ENCODE assay signal across 8 mouse cellular contexts in genomic region chr5:135257559-135257958, GRCm38 (mm10). TPM values are rescaled to one million over a fixed set of nuclear protein-coding genes. Genes with fewer than 3 reads are reported as not detected.
DNase-seq lines count a peak whose midpoint lies in the region; ATAC-seq and TF ChIP-seq lines count a peak whose summit lies in the region.
"Had no signal": no experiment of that assay in that cellular context is flagged by ENCODE, and none has a peak within 500 bp of the region (broad histone marks: within the 10 kb centered on the region; RNA-seq: fewer than 3 reads in every experiment).

No protein-coding gene starts in this region.

- peak; percentile 14 for DNase-seq in lung, postnatal 36 days
- DNase-seq in lung, adult 18-20 months = no peak
- no peak for DNase-seq in hindbrain, embryonic 14.5 days (ENCODE audit: low spot score)
- DNase-seq in left cerebral cortex, postnatal 36 days (ENCODE audit: low spot score in 2 of 2) = no peak
- DNase-seq: cerebellum, adult 9-11 months had no signal

- H3K27ac ChIP-seq in embryonic facial prominence, embryonic 13.5 days = peak overlapping the region; percentile 96
- peak overlapping the region; percentile 65 for H3K27ac ChIP-seq in hindbrain, embryonic 14.5 days
- H3K27ac ChIP-seq in testis, adult 2 months (ENCODE audit: control insufficient read depth, insufficient read depth, low read depth, low read length) = no peak overlapping the region

- H3K9ac ChIP-seq in embryonic facial prominence, embryonic 13.5 days = no peak overlapping the region
- H3K9ac ChIP-seq in hindbrain, embryonic 14.5 days = no peak overlapping the region

- H3K4me3 ChIP-seq in embryonic facial prominence, embryonic 13.5 days = no peak overlapping the region
- H3K4me3 ChIP-seq in hindbrain, embryonic 14.5 days (replicated peaks; ENCODE audit: low read length) = no peak overlapping the region
- H3K4me3 ChIP-seq in testis, adult 2 months (ENCODE audit: control insufficient read depth, low read depth, low read length) = peak overlapping the region; percentile 77

- H3K9me3 ChIP-seq in embryonic facial prominence, embryonic 13.5 days = no peaks in the 10 kb centered on the region
- no peaks in the 10 kb centered on the region for H3K9me3 ChIP-seq in hindbrain, embryonic 14.5 days (ENCODE audit: control insufficient read depth, low read length)

- TF ChIP-seq CTCF in testis, adult 2 months (IDR thresholded peaks at IDR 0.05; ENCODE audit: control insufficient read depth, insufficient read depth, insufficient replicate concordance, low read depth, low read length) = peak; percentile 86; the same call in 1 of the 2 replicates

- WGBS in embryonic facial prominence, embryonic 13.5 days = 83% methylated on average over 12 of the region's 12 CpGs
- 80% methylated on average over 12 of the region's 12 CpGs for WGBS in hindbrain, embryonic 14.5 days

- H3K36me3 ChIP-seq in embryonic facial prominence, embryonic 13.5 days = no peaks in the 10 kb centered on the region
- no peaks in the 10 kb centered on the region for H3K36me3 ChIP-seq in hindbrain, embryonic 14.5 days (replicated peaks; ENCODE audit: control insufficient read depth, insufficient read depth)
- no peaks in the 10 kb centered on the region for H3K36me3 ChIP-seq in testis, adult 2 months (ENCODE audit: control insufficient read depth, insufficient read depth, low read length)

- peaks cover 26% of the 10 kb centered on the region for H3K4me1 ChIP-seq in embryonic facial prominence, embryonic 13.5 days
- H3K4me1 ChIP-seq in hindbrain, embryonic 14.5 days (replicated peaks; ENCODE audit: control insufficient read depth, insufficient read depth, low read length) = peaks cover 11% of the 10 kb centered on the region; the same call in 1 of the 2 replicates
- peaks cover 6% of the 10 kb centered on the region for H3K4me1 ChIP-seq in testis, adult 2 months (ENCODE audit: control insufficient read depth, insufficient read depth, low read length)

- H3K4me2 ChIP-seq in embryonic facial prominence, embryonic 13.5 days = no peak overlapping the region
- no peak overlapping the region for H3K4me2 ChIP-seq in hindbrain, embryonic 14.5 days (replicated peaks)

- TF ChIP-seq POLR2A in testis, adult 2 months (IDR thresholded peaks at IDR 0.05; ENCODE audit: control insufficient read depth, low read depth, low read length) = no peak; the same call in 1 of the 2 replicates

- intact Hi-C loops in left cerebral cortex, postnatal 36 days (cut with DNase I) = no loop called here

- H3K27me3 ChIP-seq in embryonic facial prominence, embryonic 13.5 days = no peaks in the 10 kb centered on the region
- H3K27me3 ChIP-seq in hindbrain, embryonic 14.5 days (ENCODE audit: control insufficient read depth, insufficient read depth, low read length) = no peaks in the 10 kb centered on the region
- H3K27me3 ChIP-seq in testis, adult 2 months (ENCODE audit: control insufficient read depth, insufficient read depth, low read length) = no peaks in the 10 kb centered on the region

- no peak for ATAC-seq in embryonic facial prominence, embryonic 13.5 days (ENCODE audit: insufficient number of reproducible peaks, insufficient read depth, low FRiP score, low TSS enrichment, low read depth)
- no peak for ATAC-seq in hindbrain, embryonic 14.5 days (ENCODE audit: low FRiP score)
- ATAC-seq in frontal cortex, adult (ENCODE audit: low TSS enrichment) = no peak

RNA-seq across cellular contexts. Expression of gene Fzd9, which starts 6.5 kb away (rescaled TPM):
- 11.9 and 18.1 TPM in 2 replicates for polyA plus RNA-seq in embryonic facial prominence, embryonic 13.5 days (2015; fragmentation: Nextera tagmentation; extraction: Ambion mirVana)
- polyA plus RNA-seq in hindbrain, embryonic 14.5 days (2014; fragmentation: Nextera tagmentation; extraction: Ambion mirVana) = 14.7 and 15.9 TPM in 2 replicates
- 3.1 and 3.2 TPM in 2 replicates for polyA plus RNA-seq in testis, adult 2 months (2012; rRNA removed)
- 1 to 10 TPM; 5.1 to 6.7 TPM for total RNA-seq in left cerebral cortex, postnatal 36 days (2021)
